Comparison of ENCODE assay signal across 28 mouse cellular contexts in genomic region chr6:9061261-9062105, GRCm38 (mm10).
DNase-seq lines count a peak whose midpoint lies in the region; ATAC-seq and TF ChIP-seq lines count a peak whose summit lies in the region.
"Had no signal": no experiment of that assay in that cellular context is flagged by ENCODE, and none has a peak within 500 bp of the region (broad histone marks: within the 10 kb centered on the region; RNA-seq: fewer than 3 reads in every experiment).

No protein-coding gene starts in this region.

- H3K4me3 ChIP-seq in kidney, embryonic 15.5 days (replicated peaks): no peak overlapping the region
- H3K4me3 ChIP-seq in liver, adult 2 months (ENCODE audit: insufficient read depth, low read depth, low read length): no peak overlapping the region
- H3K4me3 ChIP-seq in liver, embryonic 11.5 days (ENCODE audit: low read depth, low read length): no peak overlapping the region
- H3K4me3 ChIP-seq in ES-E14 (ENCODE audit: insufficient read depth in 1 of 2, low read depth in 1 of 2, low read length in 2 of 2, poor library complexity in 1 of 2, severe bottlenecking in 1 of 2): no peak overlapping the region
- H3K4me3 ChIP-seq in heart, embryonic 12.5 days: no peak overlapping the region
- H3K4me3 ChIP-seq: embryonic facial prominence, embryonic 12.5 days; embryonic facial prominence, embryonic 15.5 days; gastrocnemius, adult 2 months; heart, embryonic 15.5 days; hindbrain, embryonic 10.5 days; hindbrain, embryonic 13.5 days had no signal

- WGBS in kidney, embryonic 15.5 days: 75% methylated on average over 4 of the region's 4 CpGs
- WGBS in liver, adult 2 months: 29% methylated on average over 4 of the region's 4 CpGs
- 75% methylated on average over 4 of the region's 4 CpGs for WGBS in liver, embryonic 11.5 days
- 77% methylated on average over 4 of the region's 4 CpGs for WGBS in heart, embryonic 12.5 days

- peak; percentile 64; the same call in 1 of the 2 replicates for ATAC-seq in kidney, embryonic 15.5 days (replicated peaks; ENCODE audit: low FRiP score)
- ATAC-seq in liver, embryonic 11.5 days (replicated peaks; ENCODE audit: low FRiP score): no peak
- ATAC-seq in heart, embryonic 12.5 days (ENCODE audit: insufficient number of reproducible peaks, low FRiP score): no peak
- ATAC-seq: CD4-positive, CD25-positive, alpha-beta regulatory T cell, adult 4 months; forebrain, embryonic 14.5 days; forebrain, postnatal 0 days; hindbrain, embryonic 16.5 days had no signal

- TF ChIP-seq POLR2A in liver, adult 2 months (IDR thresholded peaks at IDR 0.05; ENCODE audit: extremely low read depth, insufficient read depth, low read length): no peak

- TF ChIP-seq CTCF in liver, adult 2 months (IDR thresholded peaks at IDR 0.05; ENCODE audit: low read depth, low read length): no peak

- no peaks in the 10 kb centered on the region for H3K4me1 ChIP-seq in kidney, embryonic 15.5 days
- H3K4me1 ChIP-seq in liver, adult 2 months (ENCODE audit: control insufficient read depth, insufficient read depth, low read length): peaks cover 12% of the 10 kb centered on the region
- no peaks in the 10 kb centered on the region for H3K4me1 ChIP-seq in liver, embryonic 11.5 days (replicated peaks; ENCODE audit: control insufficient read depth, insufficient read depth, low read length)
- no peaks in the 10 kb centered on the region for H3K4me1 ChIP-seq in ES-E14 (ENCODE audit: control insufficient read depth in 2 of 2, insufficient read depth in 2 of 2, low read length in 2 of 2, poor library complexity in 1 of 2)
- no peaks in the 10 kb centered on the region for H3K4me1 ChIP-seq in heart, embryonic 12.5 days (replicated peaks)
- H3K4me1 ChIP-seq: embryonic facial prominence, embryonic 12.5 days; embryonic facial prominence, embryonic 15.5 days; heart, embryonic 15.5 days; hindbrain, embryonic 10.5 days had no signal

- H3K36me3 ChIP-seq in kidney, embryonic 15.5 days: no peaks in the 10 kb centered on the region
- H3K36me3 ChIP-seq in liver, adult 2 months (ENCODE audit: control insufficient read depth, insufficient read depth, low read length): no peaks in the 10 kb centered on the region
- H3K36me3 ChIP-seq in liver, embryonic 11.5 days (ENCODE audit: control insufficient read depth, insufficient read depth, low read length): no peaks in the 10 kb centered on the region
- H3K36me3 ChIP-seq in ES-E14 (ENCODE audit: control insufficient read depth, insufficient read depth, low read length, poor library complexity, severe bottlenecking): no peaks in the 10 kb centered on the region
- no peaks in the 10 kb centered on the region for H3K36me3 ChIP-seq in heart, embryonic 12.5 days
- H3K36me3 ChIP-seq: embryonic facial prominence, embryonic 12.5 days; embryonic facial prominence, embryonic 15.5 days; G1E; heart, embryonic 15.5 days; hindbrain, embryonic 10.5 days; hindbrain, embryonic 13.5 days had no signal

- no peak for DNase-seq in kidney, postnatal 14 days
- DNase-seq in liver, adult 2 months (ENCODE audit: extremely low read depth, low read depth, low spot score): peak; percentile 99
- no peak for DNase-seq in liver, embryonic 11.5 days (ENCODE audit: low spot score)
- no peak for DNase-seq in ES-E14 (ENCODE audit: low read depth, low spot score)
- DNase-seq: adrenal gland, adult 2 months; adrenal gland, postnatal 14 days; cerebellum, adult 11 months; cerebellum, adult 2 months; cerebellum, adult 9-11 months; cerebellum, postnatal 25 days; forebrain, postnatal 0 days; gastrocnemius, adult 2 months; gastrocnemius, postnatal 14 days; heart, adult 11 months; heart, postnatal 10 days; heart, postnatal 36 days had no signal

- H3K79me2 ChIP-seq in liver, adult 2 months (ENCODE audit: control insufficient read depth, insufficient read depth, low read length): no peaks in the 10 kb centered on the region

- peak overlapping the region; percentile 27; the same call in 1 of the 2 replicates for H3K27ac ChIP-seq in kidney, embryonic 15.5 days
- peak overlapping the region; percentile 60 for H3K27ac ChIP-seq in liver, adult 2 months (replicated peaks; ENCODE audit: insufficient read depth, low read depth, low read length)
- H3K27ac ChIP-seq in liver, embryonic 11.5 days (ENCODE audit: low read depth, low read length): no peak overlapping the region
- no peak overlapping the region for H3K27ac ChIP-seq in ES-E14 (ENCODE audit: insufficient read depth, low read depth, low read length, poor library complexity, severe bottlenecking)
- H3K27ac ChIP-seq in heart, embryonic 12.5 days (ENCODE audit: poor library complexity, severe bottlenecking): no peak overlapping the region
- H3K27ac ChIP-seq: embryonic facial prominence, embryonic 12.5 days; embryonic facial prominence, embryonic 15.5 days; gastrocnemius, adult 2 months; heart, embryonic 15.5 days; hindbrain, embryonic 10.5 days; hindbrain, embryonic 13.5 days had no signal

- no peaks in the 10 kb centered on the region for H3K27me3 ChIP-seq in kidney, embryonic 15.5 days
- H3K27me3 ChIP-seq in liver, adult 2 months (ENCODE audit: control insufficient read depth, insufficient read depth, low read length): no peaks in the 10 kb centered on the region
- no peaks in the 10 kb centered on the region for H3K27me3 ChIP-seq in liver, embryonic 11.5 days (replicated peaks; ENCODE audit: control insufficient read depth, insufficient read depth, low read length)
- H3K27me3 ChIP-seq in heart, embryonic 12.5 days (replicated peaks): no peaks in the 10 kb centered on the region
- H3K27me3 ChIP-seq: embryonic facial prominence, embryonic 12.5 days; embryonic facial prominence, embryonic 15.5 days; heart, embryonic 15.5 days; hindbrain, embryonic 13.5 days had no signal

- no peak overlapping the region for H3K4me2 ChIP-seq in kidney, embryonic 15.5 days
- no peak overlapping the region for H3K4me2 ChIP-seq in liver, embryonic 11.5 days
- no peak overlapping the region for H3K4me2 ChIP-seq in heart, embryonic 12.5 days
- H3K4me2 ChIP-seq: embryonic facial prominence, embryonic 12.5 days; embryonic facial prominence, embryonic 15.5 days; heart, embryonic 11.5 days; heart, embryonic 15.5 days; hindbrain, embryonic 13.5 days had no signal

- no peaks in the 10 kb centered on the region for H3K9me3 ChIP-seq in kidney, embryonic 15.5 days (replicated peaks)
- no peaks in the 10 kb centered on the region for H3K9me3 ChIP-seq in liver, embryonic 11.5 days (ENCODE audit: control insufficient read depth, low read length)
- no peaks in the 10 kb centered on the region for H3K9me3 ChIP-seq in ES-E14 (ENCODE audit: control insufficient read depth, insufficient read depth, low read depth, low read length)
- no peaks in the 10 kb centered on the region for H3K9me3 ChIP-seq in heart, embryonic 12.5 days (replicated peaks)
- H3K9me3 ChIP-seq: embryonic facial prominence, embryonic 12.5 days; embryonic facial prominence, embryonic 15.5 days; G1E; heart, embryonic 15.5 days; hindbrain, embryonic 10.5 days; hindbrain, embryonic 13.5 days had no signal

- in situ Hi-C loops in ES-E14 (cut with MboI; ENCODE audit: low sequenced_read_pairs in 2 of 2, unreplicated experiment in 2 of 2): no loop called here

- H3K9ac ChIP-seq in kidney, embryonic 15.5 days: no peak overlapping the region
- H3K9ac ChIP-seq in liver, adult 2 months (ENCODE audit: low read depth, low read length): no peak overlapping the region
- H3K9ac ChIP-seq in liver, embryonic 11.5 days (ENCODE audit: low read depth, low read length): no peak overlapping the region
- H3K9ac ChIP-seq in ES-E14 (ENCODE audit: insufficient read depth, low read depth, low read length, poor library complexity, severe bottlenecking): no peak overlapping the region
- no peak overlapping the region for H3K9ac ChIP-seq in heart, embryonic 12.5 days
- H3K9ac ChIP-seq: embryonic facial prominence, embryonic 12.5 days; embryonic facial prominence, embryonic 15.5 days; forebrain, postnatal 0 days; heart, embryonic 15.5 days; hindbrain, embryonic 13.5 days had no signal

TF ChIP-seq in ES-E14, 5 proteins besides CTCF, POLR2A, EP300 and RAD21:
- TF ChIP-seq ZNF384 (IDR thresholded peaks at IDR 0.05; ENCODE audit: low read depth, low read length): no peak
- peak; percentile 76 for TF ChIP-seq MAFK (IDR thresholded peaks at IDR 0.05; ENCODE audit: insufficient read depth, low read depth, low read length)

Comparison
In these comparisons a context has a peak if more than half of its experiments do, and no peak if none do; other contexts are left out.
1. H3K27ac ChIP-seq: peak in kidney, embryonic 15.5 days (single experiment) and liver, adult 2 months (single experiment); none in liver, embryonic 11.5 days (single experiment), ES-E14 (single experiment) and heart, embryonic 12.5 days (single experiment).